Mouse (Mus musculus) limb, embryonic 14.5 days (tissue): ENCODE data around the gene Ccdc158. TPM values are rescaled to one million over a fixed set of nuclear protein-coding genes. Genes with fewer than 3 reads are reported as not detected.

Experiments used
- ATAC-seq: fragments of 200-750 bp; cut with Nextera tagmentation; 2 replicates; pipeline ENCODE4 v1.8.0; 2017; ENCODE audit warnings: low read depth, moderate number of reproducible peaks, moderate TSS enrichment; ENCODE audit not compliant: low FRiP score
- DNase-seq: peaks from one replicate; pipeline ENCODE4 v3.0.0-alpha.2; 2015; ENCODE audit warnings: low spot score
- H3K27ac ChIP-seq: fragments of 300-500 bp; sonication (generic); replicated peaks from 2 replicates; pipeline ENCODE4 v1.5.1; 2014; ENCODE audit warnings: low read depth, mild to moderate bottlenecking, low read length, moderate library complexity, mixed read lengths
- H3K27me3 ChIP-seq: fragments of 300-500 bp; sonication (generic); 2 replicates; pipeline ENCODE4 v1.6.1; 2014; ENCODE audit warnings: low read length, mixed read lengths; ENCODE audit not compliant: control insufficient read depth, insufficient read depth
- H3K36me3 ChIP-seq: fragments of 300-500 bp; sonication (generic); 2 replicates; pipeline ENCODE4 v1.6.1; 2014; ENCODE audit warnings: mild to moderate bottlenecking, low read length, moderate library complexity, mixed read lengths; ENCODE audit not compliant: control insufficient read depth, insufficient read depth
- H3K4me1 ChIP-seq: fragments of 300-500 bp; sonication (generic); 2 replicates; pipeline ENCODE4 v1.6.1; 2014; ENCODE audit warnings: antibody characterized with exemption, low read length, mixed read lengths; ENCODE audit not compliant: control insufficient read depth, insufficient read depth
- H3K4me2 ChIP-seq: fragments of 300-500 bp; sonication (generic); replicated peaks from 2 replicates; pipeline ENCODE4 v1.6.1; 2014; ENCODE audit warnings: low read depth, mild to moderate bottlenecking, low read length, moderate library complexity; ENCODE audit not compliant: severe bottlenecking
- H3K4me3 ChIP-seq: fragments of 300-500 bp; sonication (generic); replicated peaks from 2 replicates; pipeline ENCODE4 v1.5.1; 2014; ENCODE audit warnings: low read length
- H3K9ac ChIP-seq: fragments of 300-500 bp; sonication (generic); 2 replicates; pipeline ENCODE4 v1.6.1; 2014; ENCODE audit warnings: mild to moderate bottlenecking, low read depth, low read length, moderate library complexity; ENCODE audit not compliant: severe bottlenecking
- H3K9me3 ChIP-seq: fragments of 300-500 bp; sonication (generic); 2 replicates; pipeline ENCODE4 v1.6.1; 2016; ENCODE audit warnings: low read length; ENCODE audit not compliant: control insufficient read depth
- POLR2A ChIP-seq: fragments of 200-500 bp; IDR thresholded peaks from 2 replicates; pipeline ENCODE4 v1.8.0; 2012; ENCODE audit warnings: inconsistent platforms, mild to moderate bottlenecking, moderate library complexity, borderline replicate concordance; ENCODE audit not compliant: insufficient read depth, insufficient read length; ENCODE audit errors: extremely low read depth
- WGBS: fragments of 180-500 bp; shearing (Covaris S2); extraction: QIAGEN DNeasy Blood & Tissue Kit; methylation state at CpG from one replicate; pipeline ENCODE4 v1.1.7; 2014; 5-methylcytosine and 5-hydroxymethylcytosine counted together
- polyA plus RNA-seq, 2 experiments: library from polyadenylated mRNA; depleted of rRNA in 1 of 2; stranded (reverse) in 1 of 2; unstranded in 1 of 2; fragments of >200 nt; fragmentation: Nextera tagmentation in 1 of 2; extraction: Ambion mirVana in 1 of 2; gene quantifications; 2 replicates each; pipeline versions ENCODE4 v1.2.1 to v1.2.3; 2012 to 2014

Gene Ccdc158
- polyA plus RNA-seq, 2 experiments: 1.5 to 2.0 TPM

- ATAC-seq (no peak), DNase-seq (no peak)
- Histone ChIP-seq H3K27me3 (no peaks in the 10 kb centered on the region), H3K9me3 (no peaks in the 10 kb centered on the region), H3K4me2 (no peak overlapping the region), H3K9ac (no peak overlapping the region), H3K4me1 (peaks cover 16% of the 10 kb centered on the region), H3K27ac (no peak overlapping the region), H3K4me3 (no peak overlapping the region), H3K36me3 (no peaks in the 10 kb centered on the region)
- TF ChIP-seq POLR2A: no peak
- WGBS: 66% methylated on average over 7 of the region's 7 CpGs
Observed at GRCm38 (mm10) chr5:92707921-92708491, 32.9 kb upstream of the Ccdc158 start.

DNA sequence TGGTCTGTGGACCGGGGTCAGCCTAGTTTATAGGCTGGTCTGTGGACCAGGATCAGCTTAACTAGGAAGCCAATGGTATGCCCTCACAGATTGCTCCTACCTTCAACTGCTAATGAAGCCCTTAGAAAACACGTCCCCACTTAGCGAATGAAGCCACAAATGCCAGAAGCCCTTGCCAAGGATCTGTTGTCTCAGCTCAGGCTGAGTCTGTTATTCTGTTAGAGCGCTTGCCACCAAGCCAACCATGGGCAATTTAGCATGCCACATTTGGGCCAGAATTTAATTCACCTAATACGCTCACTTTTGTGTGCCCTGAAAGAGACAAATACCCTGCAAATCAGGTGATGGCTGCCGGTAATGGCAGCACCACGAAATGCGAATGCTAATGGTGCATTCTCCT lies 28.6 kb upstream of the Ccdc158 start:
- Histone ChIP-seq H3K27ac (no peak overlapping the region), H3K27me3 (no peaks in the 10 kb centered on the region), H3K4me1 (peaks cover 4% of the 10 kb centered on the region; the same call in 1 of the 2 replicates), H3K4me3 (no peak overlapping the region), H3K4me2 (no peak overlapping the region), H3K9ac (no peak overlapping the region), H3K36me3 (no peaks in the 10 kb centered on the region), H3K9me3 (no peaks in the 10 kb centered on the region)
- TF ChIP-seq POLR2A: no peak
- 78% methylated on average over 8 of the region's 8 CpGs for WGBS
- ATAC-seq (no peak), DNase-seq (no peak)

DNA sequence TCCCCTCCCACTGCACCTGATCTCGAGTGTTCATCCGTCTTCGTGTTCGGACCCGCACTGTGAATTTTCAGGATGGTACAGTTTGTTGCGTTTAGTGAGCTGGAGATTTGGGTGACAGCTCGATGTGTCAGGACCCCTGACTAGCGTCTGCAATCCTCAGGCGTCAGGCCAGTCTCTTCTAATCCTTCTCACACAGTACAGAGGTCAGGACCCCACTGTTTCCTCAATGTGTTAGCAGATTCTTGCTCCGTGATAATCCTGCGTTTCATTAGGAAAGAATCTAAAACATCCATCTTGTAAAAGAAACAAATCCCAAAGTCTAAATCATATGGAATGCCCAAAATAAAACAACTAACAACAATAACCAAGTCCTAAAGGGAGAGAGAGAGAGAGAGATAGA lies 26.7 kb upstream of the Ccdc158 start:
- Histone ChIP-seq H3K4me1 (peaks cover 8% of the 10 kb centered on the region; the same call in 1 of the 2 replicates), H3K27me3 (no peaks in the 10 kb centered on the region), H3K4me3 (no peak overlapping the region), H3K9me3 (no peaks in the 10 kb centered on the region), H3K9ac (no peak overlapping the region), H3K4me2 (no peak overlapping the region), H3K27ac (no peak overlapping the region), H3K36me3 (no peaks in the 10 kb centered on the region)
- ATAC-seq (no peak), DNase-seq (no peak)
- WGBS: 54% methylated on average over 11 of the region's 11 CpGs
- TF ChIP-seq POLR2A: no peak

DNA sequence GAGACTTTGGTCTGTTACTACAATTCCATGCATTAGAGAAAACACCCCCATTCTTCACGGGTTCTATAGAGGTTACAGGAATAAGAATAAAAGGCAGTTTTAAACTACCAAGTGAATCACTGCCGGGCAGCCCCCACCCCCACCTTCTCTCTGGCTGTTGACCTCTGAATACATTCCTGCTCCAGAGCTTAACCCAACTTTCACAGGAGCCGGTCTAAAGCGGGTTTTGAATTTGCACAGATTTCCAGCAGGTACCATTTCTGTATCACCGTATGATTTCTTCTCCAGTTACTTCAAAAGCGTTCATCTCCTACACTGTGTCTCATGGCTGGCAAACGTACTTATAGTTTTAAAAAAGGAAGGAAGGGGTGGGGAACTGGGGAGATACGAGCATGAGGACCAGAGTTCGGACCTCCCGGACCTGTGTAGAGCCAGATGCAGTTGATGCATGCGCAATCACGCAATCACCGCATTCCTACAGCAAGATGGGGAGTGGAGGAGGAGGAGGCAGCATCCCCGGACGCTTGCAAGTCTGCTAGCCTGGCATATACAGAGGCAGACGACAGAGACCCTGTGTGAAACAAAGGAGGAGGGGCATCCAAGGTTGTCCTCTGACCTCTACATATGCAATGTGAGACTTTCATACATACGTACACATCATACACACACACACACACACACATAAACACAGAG lies 23.9 kb upstream of the Ccdc158 start:
- H3K4me2 ChIP-seq: peak overlapping the region; percentile 39
- peaks cover 8% of the 10 kb centered on the region; the same call in 1 of the 2 replicates for H3K4me1 ChIP-seq
- no peaks in the 10 kb centered on the region for H3K9me3 ChIP-seq
- H3K27ac ChIP-seq: no peak overlapping the region
- DNase-seq (no peak), ATAC-seq (no peak)
- no peak for TF ChIP-seq POLR2A
- H3K36me3 ChIP-seq: no peaks in the 10 kb centered on the region
- H3K4me3 ChIP-seq: peak overlapping the region; percentile 7; the same call in 1 of the 2 replicates
- H3K27me3 ChIP-seq: no peaks in the 10 kb centered on the region
- 26% methylated on average over 17 of the region's 17 CpGs for WGBS
- H3K9ac ChIP-seq: no peak overlapping the region

DNA sequence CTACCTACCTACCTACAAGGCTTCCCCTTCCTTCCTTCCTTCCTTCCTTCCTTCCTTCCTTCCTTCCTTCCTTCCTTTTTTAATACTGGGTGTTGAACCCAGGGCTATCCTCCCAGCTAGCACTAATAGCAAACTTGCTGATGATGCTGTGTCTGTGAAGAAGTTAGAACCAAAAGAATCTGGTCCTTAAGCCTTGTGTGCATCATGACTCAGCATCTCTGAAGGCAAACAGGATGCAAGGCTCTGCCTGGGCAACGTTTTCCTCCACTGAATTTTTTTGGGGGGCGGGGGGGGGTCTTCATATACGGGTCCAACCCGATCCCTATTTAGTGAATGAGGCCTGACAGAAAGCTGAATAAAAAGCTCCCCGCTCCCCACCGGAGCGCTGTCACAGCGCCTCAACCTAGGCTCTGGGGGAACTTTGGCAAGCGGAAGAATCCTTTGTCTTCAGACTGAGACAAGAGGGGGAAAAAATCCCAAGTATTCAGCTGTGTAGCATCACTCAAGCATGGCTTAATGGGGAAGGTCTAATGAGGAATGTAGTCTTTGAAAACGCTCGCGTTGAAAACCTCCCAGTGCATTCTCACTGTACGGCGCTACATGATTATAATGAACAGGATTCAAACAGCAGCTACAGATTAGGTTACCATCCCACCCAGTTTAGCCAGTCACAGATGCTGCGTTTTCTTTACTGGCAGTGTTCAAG lies 23.2 kb upstream of the Ccdc158 start:
- no peaks in the 10 kb centered on the region for H3K27me3 ChIP-seq
- 9% methylated on average over 15 of the region's 15 CpGs for WGBS
- H3K9ac ChIP-seq: peak overlapping the region; percentile 31; the same call in 1 of the 2 replicates
- peaks cover 8% of the 10 kb centered on the region; the same call in 1 of the 2 replicates for H3K4me1 ChIP-seq
- DNase-seq (no peak), ATAC-seq (peak; percentile 44; the same call in 1 of the 2 replicates)
- H3K9me3 ChIP-seq: peaks cover 3% of the 10 kb centered on the region; the same call in 1 of the 2 replicates
- no peaks in the 10 kb centered on the region for H3K36me3 ChIP-seq
- no peak overlapping the region for H3K27ac ChIP-seq
- no peak for TF ChIP-seq POLR2A
- peak overlapping the region; percentile 39 for H3K4me2 ChIP-seq
- H3K4me3 ChIP-seq: peak overlapping the region; percentile 7
